Mouse (Mus musculus) stomach, embryonic 16.5 days (tissue): Measurements from ENCODE around the gene Kri1. TPM values are rescaled to one million over a fixed set of nuclear protein-coding genes. Genes with fewer than 3 reads are reported as not detected.

Experiments used
- ATAC-seq: fragments of 200-750 bp; cut with Nextera tagmentation; 2 replicates; pipeline ENCODE4 v1.8.0; 2017; ENCODE audit warnings: moderate number of reproducible peaks, moderate TSS enrichment; ENCODE audit not compliant: insufficient read depth, low FRiP score
- H3K27ac ChIP-seq: fragments of 300-500 bp; sonication (generic); 2 replicates; pipeline ENCODE4 v1.5.1; 2014; ENCODE audit warnings: low read length
- H3K27me3 ChIP-seq: fragments of 300-500 bp; sonication (generic); 2 replicates; pipeline ENCODE4 v1.6.1; 2014; ENCODE audit warnings: low read length, control low read depth, mixed read lengths; ENCODE audit not compliant: control insufficient read depth, insufficient read depth
- H3K36me3 ChIP-seq: fragments of 300-500 bp; sonication (generic); 2 replicates; pipeline ENCODE4 v1.6.1; 2014; ENCODE audit warnings: low read length; ENCODE audit not compliant: control insufficient read depth, insufficient read depth
- H3K4me1 ChIP-seq: fragments of 300-500 bp; sonication (generic); 2 replicates; pipeline ENCODE4 v1.6.1; 2014; ENCODE audit warnings: low read length, control low read depth, mixed read lengths; ENCODE audit not compliant: control insufficient read depth, insufficient read depth
- H3K4me2 ChIP-seq: fragments of 300-500 bp; sonication (generic); 2 replicates; pipeline ENCODE4 v1.6.1; 2014; ENCODE audit warnings: low read depth, low read length, mixed read lengths
- H3K4me3 ChIP-seq: fragments of 300-500 bp; sonication (generic); replicated peaks from 2 replicates; pipeline ENCODE4 v1.5.1; 2014; ENCODE audit warnings: mild to moderate bottlenecking, low read length
- H3K9ac ChIP-seq: fragments of 300-500 bp; sonication (generic); 2 replicates; pipeline ENCODE4 v1.6.1; 2014; ENCODE audit warnings: low read length
- H3K9me3 ChIP-seq: fragments of 300-500 bp; sonication (generic); replicated peaks from 2 replicates; pipeline ENCODE4 v1.6.1; 2016; ENCODE audit warnings: low read length, control low read depth; ENCODE audit not compliant: control insufficient read depth
- WGBS: fragments of 180-500 bp; shearing (Covaris S2); extraction: QIAGEN DNeasy Blood & Tissue Kit; methylation state at CpG from one replicate; pipeline ENCODE4 v1.1.7; 2014; 5-methylcytosine and 5-hydroxymethylcytosine counted together
- polyA plus RNA-seq: library from polyadenylated mRNA; unstranded; fragments of >200 nt; fragmentation: Nextera tagmentation; extraction: Ambion mirVana; gene quantifications from 2 replicates; pipeline ENCODE4 v1.2.1, GENCODE M21; 2015

Gene Kri1
- polyA plus RNA-seq, 1 experiment from 2014 or later = 18.2 TPM

DNA sequence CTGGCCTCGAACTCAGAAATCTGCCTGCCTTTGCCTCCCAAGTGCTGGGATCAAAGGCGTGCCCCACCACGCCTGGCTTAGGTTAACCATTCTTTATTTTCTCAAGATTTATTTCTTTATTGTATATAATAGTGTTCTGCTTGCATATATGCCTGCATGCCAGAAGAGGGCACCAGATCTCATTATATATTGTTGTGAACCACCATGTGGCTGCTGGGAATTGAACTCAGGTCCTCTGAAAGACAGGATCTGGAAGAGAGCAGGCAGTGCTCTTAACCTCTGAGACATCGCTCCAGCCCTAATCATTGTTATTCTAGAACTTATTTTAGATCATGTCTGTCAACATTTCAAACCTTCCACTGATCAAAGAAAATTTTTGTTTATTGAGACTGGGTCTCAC, 31.7 kb upstream of the Kri1 start:
- Histone ChIP-seq H3K4me3 (no peak overlapping the region), H3K27ac (no peak overlapping the region), H3K9ac (no peak overlapping the region), H3K4me1 (peaks cover 18% of the 10 kb centered on the region), H3K36me3 (no peaks in the 10 kb centered on the region), H3K27me3 (no peaks in the 10 kb centered on the region), H3K4me2 (no peak overlapping the region), H3K9me3 (0 out of 2 replicates have a peak, but pooled peaks cover 5% of the 10 kb centered on the region)
- 91% methylated on average over 4 of the region's 4 CpGs for WGBS
- no peak for ATAC-seq

GRCm38 (mm10) chr9:21318792-21319191, 31.0 kb upstream of the Kri1 start:
- 91% methylated on average over 6 of the region's 6 CpGs for WGBS
- no peak overlapping the region for H3K27ac ChIP-seq
- H3K4me1 ChIP-seq = peaks cover 18% of the 10 kb centered on the region
- ATAC-seq = no peak
- no peaks in the 10 kb centered on the region for H3K27me3 ChIP-seq
- H3K9me3 ChIP-seq = 0 out of 2 replicates have a peak, but pooled peaks cover 5% of the 10 kb centered on the region
- no peak overlapping the region for H3K4me2 ChIP-seq
- no peak overlapping the region for H3K4me3 ChIP-seq
- H3K9ac ChIP-seq = no peak overlapping the region
- H3K36me3 ChIP-seq = no peaks in the 10 kb centered on the region

DNA sequence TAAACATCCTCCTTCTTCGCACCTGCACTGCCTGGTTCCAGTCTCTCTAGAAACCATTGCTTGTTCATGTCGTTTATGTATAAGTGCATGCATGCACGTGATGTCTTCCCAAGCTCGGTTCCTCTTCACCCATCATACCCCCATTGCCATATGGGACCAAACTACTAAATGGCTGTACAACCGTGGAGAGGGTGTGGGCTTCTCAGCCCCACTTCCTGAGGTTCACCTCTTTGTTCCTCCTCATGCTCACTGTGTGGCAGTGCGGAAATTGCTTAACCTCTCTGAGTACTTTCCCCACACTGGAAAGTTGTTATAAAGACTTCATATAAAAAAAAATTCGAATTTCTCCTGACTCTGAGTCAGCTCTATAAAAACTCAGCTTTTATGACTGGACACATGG, 28.9 kb upstream of the Kri1 start:
- Histone ChIP-seq H3K4me2 (no peak overlapping the region), H3K4me3 (no peak overlapping the region), H3K36me3 (no peaks in the 10 kb centered on the region), H3K9me3 (0 out of 2 replicates have a peak, but pooled peaks cover 5% of the 10 kb centered on the region), H3K27ac (no peak overlapping the region), H3K27me3 (0 out of 2 replicates have a peak, but pooled peaks cover 5% of the 10 kb centered on the region), H3K4me1 (peaks cover 11% of the 10 kb centered on the region), H3K9ac (no peak overlapping the region)
- no peak for ATAC-seq
- 68% methylated on average over 7 of the region's 7 CpGs for WGBS

GRCm38 (mm10) chr9:21315421-21315820, 27.7 kb upstream of the Kri1 start:
- peaks cover 3% of the 10 kb centered on the region; the same call in 1 of the 2 replicates for H3K4me1 ChIP-seq
- 54% methylated on average over 5 of the region's 5 CpGs for WGBS
- no peak overlapping the region for H3K27ac ChIP-seq
- ATAC-seq = no peak
- H3K4me3 ChIP-seq = no peak overlapping the region
- H3K9me3 ChIP-seq = 0 out of 2 replicates have a peak, but pooled peaks cover 5% of the 10 kb centered on the region
- no peaks in the 10 kb centered on the region for H3K36me3 ChIP-seq
- H3K4me2 ChIP-seq = no peak overlapping the region
- H3K9ac ChIP-seq = no peak overlapping the region
- H3K27me3 ChIP-seq = 0 out of 2 replicates have a peak, but pooled peaks cover 5% of the 10 kb centered on the region

- Histone ChIP-seq H3K4me1 (no peaks in the 10 kb centered on the region), H3K36me3 (no peaks in the 10 kb centered on the region), H3K27ac (no peak overlapping the region), H3K4me2 (no peak overlapping the region), H3K9me3 (0 out of 2 replicates have a peak, but pooled peaks cover 2% of the 10 kb centered on the region), H3K4me3 (no peak overlapping the region), H3K9ac (no peak overlapping the region), H3K27me3 (0 out of 2 replicates have a peak, but pooled peaks cover 5% of the 10 kb centered on the region)
- no peak for ATAC-seq
- WGBS = 87% methylated on average over 9 of the region's 9 CpGs
Observed at GRCm38 (mm10) chr9:21314367-21315140, 26.8 kb upstream of the Kri1 start.

GRCm38 (mm10) chr9:21313394-21313793, 25.6 kb upstream of the Kri1 start:
- Histone ChIP-seq H3K27ac (no peak overlapping the region), H3K9me3 (no peaks in the 10 kb centered on the region), H3K4me1 (no peaks in the 10 kb centered on the region), H3K4me2 (no peak overlapping the region), H3K36me3 (no peaks in the 10 kb centered on the region), H3K9ac (no peak overlapping the region), H3K27me3 (0 out of 2 replicates have a peak, but pooled peaks cover 5% of the 10 kb centered on the region), H3K4me3 (no peak overlapping the region)
- 8% methylated on average over 11 of the region's 11 CpGs for WGBS
- ATAC-seq = peak; percentile 81; the same call in 1 of the 2 replicates

GRCm38 (mm10) chr9:21312134-21312533, 24.4 kb upstream of the Kri1 start, which contains the start of gene Ap1m2:
Ap1m2 (minus strand) TSS chr9:21312337.
- Histone ChIP-seq H3K4me1 (no peaks in the 10 kb centered on the region), H3K4me2 (peak within 1 kb of the TSS; percentile 41), H3K27me3 (0 out of 2 replicates have a peak, but pooled peaks cover 5% of the 10 kb centered on the region), H3K27ac (no peak within 1 kb of the TSS), H3K36me3 (no peaks in the 10 kb centered on the region), H3K4me3 (peak within 1 kb of the TSS; percentile 44), H3K9ac (peak within 1 kb of the TSS; percentile 69), H3K9me3 (no peaks in the 10 kb centered on the region)
- 10% methylated on average over 35 of the region's 35 CpGs for WGBS
- ATAC-seq = peak; percentile 62

DNA sequence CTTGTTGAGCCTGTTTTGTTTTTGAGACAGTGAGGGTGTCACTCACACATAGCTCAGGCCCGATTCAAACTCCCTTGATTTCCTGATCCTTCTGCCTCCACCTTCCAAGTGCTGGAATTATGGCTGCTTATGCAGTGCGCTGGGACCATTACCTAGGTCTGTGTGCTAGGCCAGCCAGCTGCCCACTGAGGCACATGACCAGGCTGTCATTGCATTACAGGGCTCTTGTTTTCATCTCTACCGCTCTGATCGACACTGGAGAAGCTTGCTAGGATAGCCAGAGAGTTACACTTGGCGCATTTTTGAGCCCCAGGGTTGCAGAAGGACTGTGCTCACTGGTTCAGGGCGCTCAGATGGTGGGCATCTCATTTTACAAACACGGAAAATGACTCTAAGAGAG, 23.9 kb upstream of the Kri1 start:
- Histone ChIP-seq H3K36me3 (no peaks in the 10 kb centered on the region), H3K9me3 (no peaks in the 10 kb centered on the region), H3K27ac (no peak overlapping the region)

GRCm38 (mm10) chr9:21309150-21309741, 21.5 kb upstream of the Kri1 start:
- no peak overlapping the region for H3K9ac ChIP-seq
- 67% methylated on average over 15 of the region's 15 CpGs for WGBS

More for the DNA sequence above, 23.9 kb upstream of the Kri1 start:
- WGBS = 25% methylated on average over 7 of the region's 7 CpGs
- ATAC-seq = 0 out of 2 replicates have a peak, but pooled peaks have one; percentile 9
- Histone ChIP-seq H3K4me2 (peak overlapping the region; percentile 41), H3K27me3 (0 out of 2 replicates have a peak, but pooled peaks cover 5% of the 10 kb centered on the region), H3K4me3 (peak overlapping the region; percentile 44), H3K4me1 (no peaks in the 10 kb centered on the region), H3K9ac (peak overlapping the region; percentile 69)

More at GRCm38 (mm10) chr9:21309150-21309741, 21.5 kb upstream of the Kri1 start:
- no peak overlapping the region for H3K27ac ChIP-seq
- no peak for ATAC-seq
- no peaks in the 10 kb centered on the region for H3K4me1 ChIP-seq
- no peak overlapping the region for H3K4me3 ChIP-seq
- H3K4me2 ChIP-seq = no peak overlapping the region
- no peaks in the 10 kb centered on the region for H3K9me3 ChIP-seq
- H3K36me3 ChIP-seq = no peaks in the 10 kb centered on the region
- 0 out of 2 replicates have a peak, but pooled peaks cover 5% of the 10 kb centered on the region for H3K27me3 ChIP-seq
